Mouse (Mus musculus) layer of hippocampus, adult 9-11 months (tissue): ENCODE data around the gene Plekhm3.
"Not testable (repeated sequence)": the region's sequence is repeated elsewhere in the genome, so short reads cannot be mapped to it uniquely, and the experiment has no call there.

Experiments
- DNase-seq: peaks from one replicate; pipeline ENCODE4 v3.0.0; 2022

The Plekhm3 gene

GRCm38 (mm10) chr1:64956479-64956961 lies at the start of gene Plekhm3:
TSS of gene Plekhm3 (minus strand) at chr1:64956824.
- DNase-seq, result peak; percentile 76

GRCm38 (mm10) chr1:65005575-65005974 lies 49.0 kb upstream of the Plekhm3 start:
- DNase-seq, result no peak

- no peak for DNase-seq
Observed at GRCm38 (mm10) chr1:65004526-65004925, 47.9 kb upstream of the Plekhm3 start.

GRCm38 (mm10) chr1:64993206-64993605 lies 36.6 kb upstream of the Plekhm3 start:
- no peak for DNase-seq

GRCm38 (mm10) chr1:64988176-64988575 lies 31.6 kb upstream of the Plekhm3 start:
- DNase-seq, result no peak

GRCm38 (mm10) chr1:64986120-64986519 lies 29.5 kb upstream of the Plekhm3 start:
- DNase-seq, result peak; percentile 62

GRCm38 (mm10) chr1:64983247-64983646 lies 26.6 kb upstream of the Plekhm3 start:
- DNase-seq, result no peak

GRCm38 (mm10) chr1:64978321-64978799 lies 21.7 kb upstream of the Plekhm3 start:
- peak; percentile 49 for DNase-seq

GRCm38 (mm10) chr1:64975346-64975745 lies 18.7 kb upstream of the Plekhm3 start:
- DNase-seq, result no peak

GRCm38 (mm10) chr1:64970685-64971084 lies 14.1 kb upstream of the Plekhm3 start:
- no peak for DNase-seq

GRCm38 (mm10) chr1:64957021-64957489 lies 431 bp upstream of the Plekhm3 start:
- no peak for DNase-seq

GRCm38 (mm10) chr1:64954786-64955185 lies 1.8 kb downstream of the Plekhm3 start:
- not testable (repeated sequence) for DNase-seq

- no peak for DNase-seq
Observed at GRCm38 (mm10) chr1:64950271-64950670, 6.4 kb downstream of the Plekhm3 start.

- no peak for DNase-seq
Observed at GRCm38 (mm10) chr1:64949377-64949776, 7.2 kb downstream of the Plekhm3 start.

- no peak for DNase-seq
Observed at GRCm38 (mm10) chr1:64946106-64946505, 10.5 kb downstream of the Plekhm3 start.

GRCm38 (mm10) chr1:64945214-64945785 lies 11.3 kb downstream of the Plekhm3 start:
- DNase-seq, result no peak

- DNase-seq, result no peak
Observed at GRCm38 (mm10) chr1:64944746-64945145, 11.9 kb downstream of the Plekhm3 start.

- no peak for DNase-seq
Observed at GRCm38 (mm10) chr1:64942006-64942755, 14.4 kb downstream of the Plekhm3 start.

- no peak for DNase-seq
Observed at GRCm38 (mm10) chr1:64938907-64939306, 17.7 kb downstream of the Plekhm3 start.

GRCm38 (mm10) chr1:64937692-64938091 lies 18.9 kb downstream of the Plekhm3 start:
- no peak for DNase-seq

GRCm38 (mm10) chr1:64932921-64933320 lies 23.7 kb downstream of the Plekhm3 start:
- DNase-seq, result no peak

- no peak for DNase-seq
Observed at GRCm38 (mm10) chr1:64930124-64930523, 26.5 kb downstream of the Plekhm3 start.

- DNase-seq, result no peak
Observed at GRCm38 (mm10) chr1:64929673-64930072, 27.0 kb downstream of the Plekhm3 start.

- peak; percentile 65 for DNase-seq
Observed at GRCm38 (mm10) chr1:64928542-64928941, 28.1 kb downstream of the Plekhm3 start.
